8 mouse cellular contexts compared by ENCODE assay signal in genomic region chr5:105699141-105700069, GRCm38 (mm10). TPM values are rescaled to one million over a fixed set of nuclear protein-coding genes. Genes with fewer than 3 reads are reported as not detected.
DNase-seq lines count a peak whose midpoint lies in the region; ATAC-seq and TF ChIP-seq lines count a peak whose summit lies in the region.

Lrrc8d (plus strand) TSS chr5:105699969.

- H3K9ac ChIP-seq in hindbrain, postnatal 0 days (replicated peaks; ENCODE audit: low read length) = peak within 1 kb of the TSS; percentile 100

- peak within 1 kb of the TSS; percentile 90 for H3K27ac ChIP-seq in gastrocnemius, adult 2 months
- H3K27ac ChIP-seq in hindbrain, postnatal 0 days = peak within 1 kb of the TSS; percentile 93

- ATAC-seq in hindbrain, postnatal 0 days = peak; percentile 95
- peak; percentile 41 for ATAC-seq in megakaryocyte, adult 5-6 weeks (ENCODE audit: poor library complexity, severe bottlenecking)

- no peaks in the 10 kb centered on the region for H3K36me3 ChIP-seq in hindbrain, postnatal 0 days (ENCODE audit: insufficient read depth, low read length)

- H3K4me1 ChIP-seq in hindbrain, postnatal 0 days (ENCODE audit: insufficient read depth, low read length) = peaks cover 5% of the 10 kb centered on the region

- intact Hi-C loops in gastrocnemius, adult 2 months (cut with DNase I) = no loop called here

- 2% methylated on average over 57 of the region's 60 CpGs for WGBS in hindbrain, postnatal 0 days

- H3K9me3 ChIP-seq in hindbrain, postnatal 0 days (ENCODE audit: low read length) = no peaks in the 10 kb centered on the region

- peak; percentile 33; the same call in 1 of the 2 replicates for TF ChIP-seq CTCF in gastrocnemius, adult 2 months (IDR thresholded peaks at IDR 0.05)
- no peak for TF ChIP-seq CTCF in hindbrain, postnatal 0 days (IDR thresholded peaks at IDR 0.05; ENCODE audit: low read depth)

- peak within 1 kb of the TSS; percentile 63 for H3K4me2 ChIP-seq in hindbrain, postnatal 0 days (ENCODE audit: low read depth, low read length)

- H3K27me3 ChIP-seq in hindbrain, postnatal 0 days (ENCODE audit: insufficient read depth, low read length) = no peaks in the 10 kb centered on the region

- peak; percentile 80 for DNase-seq in R1 (ENCODE audit: low read depth, low spot score)
- DNase-seq in cerebellum, postnatal 4 days (ENCODE audit: low spot score in 2 of 2) = peak; percentile 51 to 83
- DNase-seq in gastrocnemius, adult 2 months = peak; percentile 93
- DNase-seq in hindbrain, postnatal 0 days (ENCODE audit: low spot score) = peak; percentile 91
- DNase-seq in left cerebral cortex, adult 8-10 months (ENCODE audit: low spot score in 2 of 2) = peak; percentile 72 to 90
- peak; percentile 83 to 90 for DNase-seq in right cerebral cortex, adult 2 months (ENCODE audit: low spot score in 2 of 2)
- peak; percentile 32 for DNase-seq in urinary bladder, postnatal 10 days (ENCODE audit: low spot score)

- peak within 1 kb of the TSS; percentile 92 for H3K4me3 ChIP-seq in gastrocnemius, adult 2 months
- H3K4me3 ChIP-seq in hindbrain, postnatal 0 days (ENCODE audit: low read length) = peak within 1 kb of the TSS; percentile 97

RNA-seq across cellular contexts. Expression of gene Lrrc8d, which starts in this region (rescaled TPM):
- 1 to 10 TPM; 3.2 to 5.0 TPM for total RNA-seq in gastrocnemius, adult 2 months (2021)
- total RNA-seq in hindbrain, postnatal 0 days (2014; rRNA removed) = 11.7 and 14.2 TPM in 2 replicates
- polyA plus RNA-seq in hindbrain, postnatal 0 days (2015; fragmentation: Nextera tagmentation; extraction: Ambion mirVana) = 27.6 and 27.7 TPM in 2 replicates
- total RNA-seq in left cerebral cortex, adult 8-10 months (2022) = 10 to 100 TPM; 39.2 to 45.4 (median 42.1) TPM
- 79.7 and 88.1 TPM in 2 replicates for total RNA-seq in megakaryocyte, adult 5-6 weeks (2015)
- total RNA-seq in megakaryocyte, adult 5-6 weeks (2017) = 38.6 and 50.0 TPM in 2 replicates

Comparison
In these comparisons a context has a peak if more than half of its experiments do, and no peak if none do; other contexts are left out.
1. Peak in every context shown above with its lines: DNase-seq, ATAC-seq, H3K4me3 ChIP-seq and H3K27ac ChIP-seq.
2. DNase-seq: peak in every context shown above with its lines; median percentile 93 in gastrocnemius, adult 2 months; 91 in hindbrain, postnatal 0 days; 86 in right cerebral cortex, adult 2 months; 81 in left cerebral cortex, adult 8-10 months; 80 in R1; 67 in cerebellum, postnatal 4 days; 32 in urinary bladder, postnatal 10 days.